Mouse (Mus musculus) limb, embryonic 12.5 days (tissue): ENCODE results near the gene Gng8. TPM values are rescaled to one million over a fixed set of nuclear protein-coding genes. Genes with fewer than 3 reads are reported as not detected.

ENCODE experiments used
- ATAC-seq: fragments of 200-750 bp; cut with Nextera tagmentation; 2 replicates; pipeline ENCODE4 v1.8.0; 2017; ENCODE audit warnings: low read depth, moderate TSS enrichment; ENCODE audit not compliant: insufficient number of reproducible peaks, insufficient read depth, low FRiP score, low TSS enrichment
- H3K27ac ChIP-seq: fragments of 300-500 bp; sonication (generic); 2 replicates; pipeline ENCODE4 v1.5.1; 2016; ENCODE audit warnings: mild to moderate bottlenecking, moderate library complexity
- H3K27me3 ChIP-seq: fragments of 300-500 bp; sonication (generic); 2 replicates; pipeline ENCODE4 v1.6.1; 2016; ENCODE audit warnings: mild to moderate bottlenecking, moderate library complexity
- H3K36me3 ChIP-seq: fragments of 300-500 bp; sonication (generic); 2 replicates; pipeline ENCODE4 v1.6.1; 2016; ENCODE audit warnings: mild to moderate bottlenecking, moderate library complexity
- H3K4me1 ChIP-seq: fragments of 300-500 bp; sonication (generic); replicated peaks from 2 replicates; pipeline ENCODE4 v1.6.1; 2016
- H3K4me2 ChIP-seq: fragments of 300-500 bp; sonication (generic); 2 replicates; pipeline ENCODE4 v1.6.1; 2016; ENCODE audit warnings: mild to moderate bottlenecking, moderate library complexity
- H3K4me3 ChIP-seq: fragments of 300-500 bp; sonication (generic); replicated peaks from 2 replicates; pipeline ENCODE4 v1.5.1; 2016; ENCODE audit warnings: mild to moderate bottlenecking
- H3K9ac ChIP-seq: fragments of 300-500 bp; sonication (generic); replicated peaks from 2 replicates; pipeline ENCODE4 v1.6.1; 2016; ENCODE audit warnings: mild to moderate bottlenecking, moderate library complexity
- H3K9me3 ChIP-seq: fragments of 300-500 bp; sonication (generic); 2 replicates; pipeline ENCODE4 v1.6.1; 2016; ENCODE audit warnings: mild to moderate bottlenecking, moderate library complexity
- WGBS: fragments of 180-500 bp; shearing (Covaris S2); methylation state at CpG from one replicate; pipeline ENCODE4 v1.1.7; 2016; 5-methylcytosine and 5-hydroxymethylcytosine counted together
- polyA plus RNA-seq: library from polyadenylated mRNA; unstranded; fragments of >200 nt; fragmentation: Nextera tagmentation; extraction: Ambion mirVana; gene quantifications from 2 replicates; pipeline ENCODE4 v1.2.1, GENCODE M21; 2016

Gng8 gene
- polyA plus RNA-seq, 1 experiment from 2014 or later, result 13.2 TPM

DNA sequence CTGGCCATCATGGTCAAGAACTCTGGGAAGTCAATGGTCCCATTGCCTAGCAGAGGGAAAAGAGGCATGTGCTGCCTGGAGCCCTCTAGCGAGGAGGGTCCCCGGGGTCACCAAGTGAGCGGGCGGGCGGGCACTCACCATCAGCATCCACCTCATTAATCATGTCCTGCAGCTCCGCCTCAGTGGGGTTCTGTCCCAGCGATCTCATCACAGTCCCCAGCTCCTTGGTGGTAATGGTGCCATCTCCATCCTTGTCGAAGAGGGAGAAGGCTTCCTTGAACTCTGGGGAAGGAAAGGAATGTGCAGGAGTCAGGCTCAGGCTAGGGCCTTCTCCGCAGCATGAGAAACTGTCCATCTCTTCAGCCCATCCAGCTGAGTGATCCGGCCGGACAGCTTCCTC, 25.9 kb downstream of the Gng8 start:
- Histone ChIP-seq H3K4me3 (no peak overlapping the region), H3K27me3 (no peaks in the 10 kb centered on the region), H3K9ac (no peak overlapping the region), H3K4me1 (peaks cover 43% of the 10 kb centered on the region), H3K4me2 (no peak overlapping the region), H3K9me3 (no peaks in the 10 kb centered on the region), H3K27ac (no peak overlapping the region), H3K36me3 (peaks cover 69% of the 10 kb centered on the region)
- 68% methylated on average over 11 of the region's 11 CpGs for WGBS
- no peak for ATAC-seq

DNA sequence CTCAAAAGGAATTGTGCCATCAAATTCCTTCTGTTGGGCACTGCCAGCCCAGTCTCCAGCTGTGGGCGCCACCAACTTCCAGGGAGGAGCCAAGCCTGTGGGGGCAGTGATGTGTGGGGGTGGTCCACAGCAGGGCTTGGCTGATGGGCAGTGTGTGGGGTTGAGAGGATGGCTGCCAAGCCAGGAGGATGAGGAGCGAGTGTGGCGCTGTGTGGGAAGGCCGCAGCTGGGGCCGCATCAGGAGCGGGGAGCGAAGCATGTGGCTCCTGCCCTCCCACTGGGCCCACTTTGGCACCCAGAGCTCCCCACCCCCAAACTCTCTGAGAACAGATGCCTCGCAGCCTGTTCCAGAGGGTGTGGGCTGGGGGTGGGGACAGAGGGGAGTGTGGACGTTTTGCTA, 26.4 kb downstream of the Gng8 start:
- no peak for ATAC-seq
- Histone ChIP-seq H3K9me3 (no peaks in the 10 kb centered on the region), H3K27me3 (no peaks in the 10 kb centered on the region), H3K4me3 (no peak overlapping the region), H3K27ac (no peak overlapping the region), H3K36me3 (peaks cover 69% of the 10 kb centered on the region), H3K9ac (no peak overlapping the region), H3K4me1 (peaks cover 43% of the 10 kb centered on the region), H3K4me2 (no peak overlapping the region)
- WGBS, result 81% methylated on average over 9 of the region's 9 CpGs

DNA sequence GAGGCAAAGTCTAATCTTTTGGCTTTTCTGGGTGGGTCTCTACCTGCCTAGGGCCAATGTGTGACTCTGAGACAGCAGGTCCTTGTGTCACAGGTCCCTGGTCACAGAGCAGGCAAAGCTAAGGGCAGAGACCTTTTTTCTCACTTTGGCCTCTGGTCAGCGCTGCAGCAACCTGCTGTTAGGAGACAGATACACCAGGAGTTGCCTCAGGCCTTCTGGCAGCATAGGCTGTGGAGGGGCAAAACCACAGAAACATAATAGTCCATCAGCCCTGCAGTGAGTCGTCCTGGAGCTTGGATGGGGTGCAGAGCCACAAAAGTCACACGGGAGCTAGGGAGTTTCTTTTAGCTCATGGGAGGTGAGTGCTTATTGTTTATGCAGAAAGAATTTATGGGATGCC, 27.1 kb downstream of the Gng8 start:
- H3K9ac ChIP-seq, result 0 out of 2 replicates have a peak overlapping the region, but pooled peaks have one; percentile 0

DNA sequence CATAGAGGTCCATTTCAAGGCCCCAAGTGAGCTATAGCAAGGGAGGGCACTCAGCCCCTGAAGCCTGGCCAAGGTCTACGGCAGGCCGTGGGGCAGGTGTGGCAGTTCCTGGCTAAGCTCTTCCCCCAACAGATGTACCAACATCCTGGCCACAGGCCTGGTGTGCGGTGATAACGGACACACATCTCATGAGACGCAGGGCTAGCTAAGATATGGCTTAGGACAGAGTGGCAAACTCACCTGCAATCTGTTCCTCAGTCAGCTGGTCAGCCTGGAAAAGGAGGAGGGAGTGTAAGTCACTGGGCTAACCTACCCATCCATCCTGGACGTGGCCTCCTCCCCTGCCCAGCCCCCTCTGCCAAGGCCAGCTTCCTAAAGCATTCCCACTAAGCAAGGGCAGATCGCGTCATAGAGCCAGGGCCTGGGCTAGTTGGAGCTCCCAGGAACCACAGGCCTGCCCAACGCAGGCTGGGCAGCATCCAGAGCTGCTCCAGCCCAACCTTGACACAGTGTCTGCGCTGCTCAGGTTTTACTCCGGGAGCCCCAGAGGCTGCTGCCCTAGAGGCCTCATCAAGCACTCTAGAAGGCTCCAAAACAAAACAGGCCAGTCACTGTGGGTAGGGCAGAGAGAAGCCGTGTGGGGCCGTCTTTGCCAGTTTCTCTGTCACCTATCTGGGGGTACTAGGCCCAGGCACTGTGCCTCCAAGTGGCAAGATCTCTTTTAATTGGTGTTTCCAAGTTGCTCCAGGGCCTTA, 28.0 kb downstream of the Gng8 start:
- H3K9me3 ChIP-seq, result no peaks in the 10 kb centered on the region
- H3K4me3 ChIP-seq, result no peak overlapping the region
- H3K4me1 ChIP-seq, result peaks cover 41% of the 10 kb centered on the region
- no peaks in the 10 kb centered on the region for H3K27me3 ChIP-seq
- H3K9ac ChIP-seq, result peak overlapping the region; percentile 44; the same call in 1 of the 2 replicates
- ATAC-seq, result no peak
- peak overlapping the region; percentile 24 for H3K4me2 ChIP-seq
- H3K27ac ChIP-seq, result 0 out of 2 replicates have a peak overlapping the region, but pooled peaks have one; percentile 50
- peaks cover 62% of the 10 kb centered on the region for H3K36me3 ChIP-seq
- 84% methylated on average over 13 of the region's 13 CpGs for WGBS

More for the DNA sequence above, 27.1 kb downstream of the Gng8 start:
- Histone ChIP-seq H3K4me1 (peaks cover 41% of the 10 kb centered on the region), H3K36me3 (peaks cover 66% of the 10 kb centered on the region), H3K27me3 (no peaks in the 10 kb centered on the region), H3K27ac (no peak overlapping the region), H3K9me3 (no peaks in the 10 kb centered on the region), H3K4me2 (no peak overlapping the region), H3K4me3 (no peak overlapping the region)
- WGBS, result 76% methylated on average over 3 of the region's 3 CpGs
- ATAC-seq, result no peak

DNA sequence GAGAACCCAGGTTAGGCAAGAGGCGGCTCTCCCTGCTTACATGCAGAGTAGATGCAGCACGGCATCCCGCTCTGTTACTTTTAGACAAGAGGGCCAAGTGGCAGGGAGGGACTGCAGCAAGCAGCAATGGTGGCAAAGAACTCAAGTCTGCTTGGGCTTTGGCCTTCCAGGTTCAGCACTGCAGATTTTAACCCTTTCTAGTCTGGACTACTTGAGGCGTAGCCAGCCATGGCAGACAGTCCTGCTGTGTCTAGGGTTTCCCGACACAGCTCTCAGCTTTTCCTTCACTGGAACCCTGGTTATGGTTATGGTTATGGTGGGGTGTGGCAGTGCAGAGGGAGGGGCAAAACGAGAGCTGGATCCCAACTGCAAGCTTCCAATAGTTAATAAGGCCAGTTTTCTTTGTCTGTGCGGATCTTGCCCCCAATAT, 28.6 kb downstream of the Gng8 start:
- H3K36me3 ChIP-seq, result peaks cover 56% of the 10 kb centered on the region
- H3K4me2 ChIP-seq, result peak overlapping the region; percentile 24
- H3K27ac ChIP-seq, result 0 out of 2 replicates have a peak overlapping the region, but pooled peaks have one; percentile 50
- no peaks in the 10 kb centered on the region for H3K9me3 ChIP-seq
- WGBS, result 81% methylated on average over 7 of the region's 7 CpGs
- ATAC-seq, result no peak
- H3K9ac ChIP-seq, result peak overlapping the region; percentile 44; the same call in 1 of the 2 replicates
- H3K4me3 ChIP-seq, result no peak overlapping the region
- H3K4me1 ChIP-seq, result peaks cover 41% of the 10 kb centered on the region
- no peaks in the 10 kb centered on the region for H3K27me3 ChIP-seq

DNA sequence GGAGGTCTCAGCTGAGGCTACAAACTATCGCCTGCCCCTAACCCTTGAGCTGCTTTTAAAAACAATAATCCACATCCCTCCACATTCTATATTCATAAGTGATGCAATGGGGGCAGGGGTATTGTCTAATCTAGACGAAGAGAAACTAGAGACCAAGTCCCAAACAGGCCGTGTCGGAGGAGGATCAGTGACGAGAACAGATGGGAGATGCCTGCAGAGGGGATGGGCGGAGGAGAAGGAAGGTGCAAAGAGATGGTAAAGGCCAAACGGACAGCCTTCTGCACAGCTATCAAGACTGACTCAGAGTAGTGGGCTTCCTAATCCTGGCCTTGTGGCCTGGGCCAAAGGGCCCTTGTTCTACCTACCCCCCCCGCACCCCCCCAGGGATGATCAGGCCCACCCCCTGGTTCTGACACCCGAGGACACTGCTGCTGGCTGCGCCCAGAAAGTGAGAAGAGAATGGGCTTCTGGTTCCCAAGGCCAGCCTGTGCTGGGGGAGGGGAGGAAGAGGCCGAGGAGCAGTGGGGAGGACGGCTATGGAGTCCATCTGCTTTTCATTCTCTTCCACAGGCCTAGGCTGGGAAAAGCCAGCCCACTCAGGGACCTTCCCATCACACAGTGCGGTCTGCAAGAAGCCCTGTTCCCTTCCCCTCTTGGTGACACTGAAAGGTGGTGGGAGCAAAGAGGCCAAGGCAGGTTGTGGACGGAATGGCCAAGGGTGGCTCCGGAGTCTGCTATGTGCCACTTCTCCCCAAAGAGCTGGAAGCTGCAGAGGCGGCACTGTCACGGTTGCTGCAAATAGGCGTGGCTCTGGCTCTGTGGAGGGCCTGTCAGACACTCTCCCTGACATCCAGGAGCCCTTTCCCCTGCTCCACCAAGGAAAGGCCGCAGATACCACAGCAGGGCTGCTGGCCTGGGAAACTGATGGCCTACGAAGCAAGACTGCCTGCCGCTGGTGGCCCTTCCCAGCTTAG, 29.5 kb downstream of the Gng8 start:
- H3K4me3 ChIP-seq, result peak overlapping the region; percentile 85
- H3K27ac ChIP-seq, result peak overlapping the region; percentile 86
- H3K4me2 ChIP-seq, result peak overlapping the region; percentile 94
- no peaks in the 10 kb centered on the region for H3K9me3 ChIP-seq
- H3K4me1 ChIP-seq, result peaks cover 41% of the 10 kb centered on the region
- peaks cover 48% of the 10 kb centered on the region for H3K36me3 ChIP-seq
- no peaks in the 10 kb centered on the region for H3K27me3 ChIP-seq
- WGBS, result 38% methylated on average over 21 of the region's 21 CpGs
- ATAC-seq, result no peak
- peak overlapping the region; percentile 94 for H3K9ac ChIP-seq

DNA sequence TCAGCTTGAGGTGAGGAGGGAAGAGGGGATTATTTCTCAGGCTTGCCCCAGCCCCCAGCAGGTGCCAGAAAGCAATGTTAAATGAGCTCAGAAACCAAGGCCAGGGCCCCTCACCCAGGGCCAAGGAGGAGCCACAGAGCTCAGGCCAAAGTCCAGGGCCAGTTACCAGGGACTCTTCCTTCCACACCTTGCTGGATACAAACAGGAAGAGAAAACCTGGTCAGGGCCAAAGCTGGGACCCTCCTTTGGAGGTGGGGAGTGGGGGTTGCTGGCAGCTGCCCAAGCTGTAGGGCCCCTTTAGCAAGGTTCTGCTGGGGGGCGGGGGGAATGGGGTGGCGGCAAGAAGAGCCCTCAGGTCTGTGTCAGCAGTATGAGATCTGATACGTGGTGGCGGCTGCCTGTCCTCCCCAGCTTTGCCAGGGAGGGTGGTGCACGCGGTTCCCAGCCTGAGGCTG, 30.3 kb downstream of the Gng8 start:
- peaks cover 40% of the 10 kb centered on the region for H3K36me3 ChIP-seq
- WGBS, result 66% methylated on average over 6 of the region's 6 CpGs
- no peak for ATAC-seq
- peak overlapping the region; percentile 86 for H3K27ac ChIP-seq
- peak overlapping the region; percentile 94 for H3K9ac ChIP-seq
- peak overlapping the region; percentile 94 for H3K4me2 ChIP-seq
- H3K9me3 ChIP-seq, result no peaks in the 10 kb centered on the region
- no peaks in the 10 kb centered on the region for H3K27me3 ChIP-seq
- H3K4me1 ChIP-seq, result peaks cover 41% of the 10 kb centered on the region
- H3K4me3 ChIP-seq, result peak overlapping the region; percentile 85

DNA sequence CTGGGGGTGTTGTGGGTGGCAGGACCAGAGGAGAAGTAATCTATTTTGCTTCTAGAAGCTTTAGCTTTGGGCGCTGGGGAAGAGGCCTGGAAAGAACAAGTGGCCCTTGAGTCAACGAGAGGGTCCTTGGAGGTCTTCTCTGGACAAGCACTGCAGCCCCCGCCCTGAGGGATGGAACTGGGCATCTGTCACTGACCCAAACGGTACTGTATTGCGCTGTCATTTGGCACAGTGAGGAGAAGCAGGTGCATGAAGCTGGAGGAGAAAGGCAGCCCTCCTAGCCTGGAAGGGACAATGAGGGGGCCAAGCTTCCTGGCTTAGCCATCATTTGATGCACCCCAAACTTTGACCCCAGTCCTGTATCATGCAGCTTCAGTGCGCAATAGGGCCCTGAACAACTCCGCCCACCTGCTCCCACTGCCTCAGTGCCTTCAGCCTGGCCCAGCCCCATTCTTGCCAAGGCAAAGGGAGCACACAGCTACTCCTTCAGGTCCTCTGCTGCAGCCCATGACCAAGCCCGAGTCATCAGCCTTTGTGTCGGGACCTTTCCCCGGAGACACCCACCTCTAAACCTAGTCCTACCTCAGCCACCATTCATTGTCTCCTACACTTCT, 30.9 kb downstream of the Gng8 start:
- no peak for ATAC-seq
- H3K27me3 ChIP-seq, result no peaks in the 10 kb centered on the region
- peaks cover 41% of the 10 kb centered on the region for H3K4me1 ChIP-seq
- peak overlapping the region; percentile 97 for H3K27ac ChIP-seq
- WGBS, result 60% methylated on average over 10 of the region's 10 CpGs
- peaks cover 34% of the 10 kb centered on the region for H3K36me3 ChIP-seq
- H3K4me2 ChIP-seq, result peak overlapping the region; percentile 94
- H3K9ac ChIP-seq, result peak overlapping the region; percentile 94
- no peaks in the 10 kb centered on the region for H3K9me3 ChIP-seq
- H3K4me3 ChIP-seq, result peak overlapping the region; percentile 85

DNA sequence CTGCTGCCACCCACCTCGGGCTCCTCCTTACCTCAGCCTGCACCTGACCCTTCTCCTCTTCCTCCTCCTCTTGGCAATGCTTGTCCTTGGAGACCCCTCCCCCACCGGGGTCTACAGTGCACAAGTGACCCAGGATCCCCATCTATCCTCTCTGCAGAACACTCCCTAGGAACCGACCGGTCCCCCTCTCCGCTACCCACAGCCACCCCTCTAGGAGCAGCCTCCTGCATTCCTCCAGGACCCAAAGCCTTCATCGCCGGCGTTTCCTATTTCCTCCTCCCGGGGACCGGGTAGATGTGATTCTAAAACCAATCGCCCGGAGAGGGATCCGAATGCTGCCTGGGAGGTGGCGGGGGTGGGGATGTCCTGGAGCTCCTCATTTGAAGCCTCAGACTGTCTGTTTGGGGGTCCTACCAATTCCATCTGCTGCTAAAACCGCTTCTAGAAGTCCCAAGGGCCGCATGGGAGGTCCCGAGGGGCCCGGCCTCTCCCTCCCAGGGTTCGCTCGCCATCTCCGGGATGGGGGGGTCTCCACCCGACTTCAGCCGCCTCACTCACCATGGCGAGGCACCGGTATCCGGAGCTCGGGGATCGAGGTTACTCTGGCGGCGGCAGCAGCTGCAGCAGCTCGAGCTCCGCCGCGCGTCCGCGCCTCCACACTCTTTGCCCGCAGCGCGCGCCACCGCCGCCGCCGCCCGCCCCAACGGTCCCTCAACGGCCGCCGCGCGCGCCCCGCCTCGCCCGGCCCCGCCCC, 31.9 kb downstream of the Gng8 start:
- no peaks in the 10 kb centered on the region for H3K27me3 ChIP-seq
- peak overlapping the region; percentile 85 for H3K4me3 ChIP-seq
- peak overlapping the region; percentile 97 for H3K27ac ChIP-seq
- peak overlapping the region; percentile 94 for H3K4me2 ChIP-seq
- peaks cover 41% of the 10 kb centered on the region for H3K4me1 ChIP-seq
- under 1% methylated on average over 49 of the region's 57 CpGs for WGBS
- H3K9me3 ChIP-seq, result no peaks in the 10 kb centered on the region
- peak overlapping the region; percentile 94 for H3K9ac ChIP-seq
- peaks cover 24% of the 10 kb centered on the region for H3K36me3 ChIP-seq
- ATAC-seq, result no peak; the same call in 1 of the 2 replicates
